Mouse (Mus musculus): ENCODE data around the gene Taz. TPM values are rescaled to one million over a fixed set of nuclear protein-coding genes. Genes with fewer than 3 reads are reported as not detected.

Taz gene
- 134 TPM for polyA plus RNA-seq (2015; fragmentation: Illumina TruSeq; extraction: RNeasy Lipid Tissue Mini Kit (QIAGEN cat#74804); ENCODE audit: insufficient read depth, low replicate concordance)

DNA sequence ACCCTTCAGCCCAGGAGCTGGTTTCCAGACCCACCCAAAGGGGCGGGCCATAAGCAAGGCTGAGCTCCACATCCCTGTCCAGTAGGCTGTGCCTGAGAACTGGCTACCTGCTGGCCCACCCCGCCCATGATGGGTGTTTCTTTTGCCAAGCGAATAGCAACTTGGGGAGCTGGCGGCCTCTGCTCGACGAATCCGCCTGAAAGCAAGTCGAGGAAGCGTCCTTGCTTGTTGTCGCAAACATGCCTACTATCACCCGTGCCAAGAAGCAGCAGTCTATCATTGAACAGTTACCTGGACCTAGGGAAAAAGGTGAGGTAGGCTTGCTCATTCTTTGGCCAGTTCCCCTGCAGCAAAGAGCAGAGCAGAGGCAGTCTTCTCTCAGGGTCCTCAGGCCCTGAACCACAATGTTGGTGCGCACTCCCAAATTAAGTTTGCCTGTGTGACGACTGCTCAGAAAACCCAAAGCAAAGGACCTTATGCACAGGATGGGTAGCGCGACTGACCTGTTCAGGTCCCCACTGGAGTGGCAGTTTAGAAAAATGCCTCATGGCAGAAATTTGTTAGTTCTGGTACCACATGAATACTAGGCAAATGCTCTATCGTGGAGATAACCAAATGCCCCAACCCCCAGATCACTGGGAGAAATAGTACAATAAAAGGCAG lies at the start of gene Taz, which contains the start of gene Dnase1l1:
Taz (plus strand) TSS at position 181 of the 663 bp plus-strand sequence.
Dnase1l1 (minus strand) TSS at position 606 of the 663 bp plus-strand sequence.

DNA sequence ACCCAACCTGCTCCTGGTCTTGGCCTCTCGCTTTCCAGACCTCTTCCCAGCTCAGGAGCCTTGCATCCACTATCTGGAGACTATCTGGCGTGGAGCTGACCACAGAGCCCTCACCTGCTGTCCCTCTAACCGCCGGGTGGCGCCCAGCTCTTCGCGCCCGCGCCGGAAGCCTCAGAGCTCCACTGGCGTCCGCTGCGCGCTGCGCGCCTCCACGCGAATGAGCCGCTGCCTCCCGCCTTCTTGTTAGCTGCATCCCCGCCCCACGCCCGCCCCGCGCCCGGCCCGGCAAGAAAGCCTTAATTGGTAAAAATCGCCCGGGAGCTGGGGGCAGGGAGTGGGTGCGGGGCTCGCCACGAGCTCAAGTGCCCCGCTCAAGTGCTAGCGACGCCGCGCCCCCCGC lies 32.1 kb upstream of the Taz start, which contains the start of gene Flna:
Flna (minus strand) TSS at position 206 of the 400 bp plus-strand sequence.

DNA sequence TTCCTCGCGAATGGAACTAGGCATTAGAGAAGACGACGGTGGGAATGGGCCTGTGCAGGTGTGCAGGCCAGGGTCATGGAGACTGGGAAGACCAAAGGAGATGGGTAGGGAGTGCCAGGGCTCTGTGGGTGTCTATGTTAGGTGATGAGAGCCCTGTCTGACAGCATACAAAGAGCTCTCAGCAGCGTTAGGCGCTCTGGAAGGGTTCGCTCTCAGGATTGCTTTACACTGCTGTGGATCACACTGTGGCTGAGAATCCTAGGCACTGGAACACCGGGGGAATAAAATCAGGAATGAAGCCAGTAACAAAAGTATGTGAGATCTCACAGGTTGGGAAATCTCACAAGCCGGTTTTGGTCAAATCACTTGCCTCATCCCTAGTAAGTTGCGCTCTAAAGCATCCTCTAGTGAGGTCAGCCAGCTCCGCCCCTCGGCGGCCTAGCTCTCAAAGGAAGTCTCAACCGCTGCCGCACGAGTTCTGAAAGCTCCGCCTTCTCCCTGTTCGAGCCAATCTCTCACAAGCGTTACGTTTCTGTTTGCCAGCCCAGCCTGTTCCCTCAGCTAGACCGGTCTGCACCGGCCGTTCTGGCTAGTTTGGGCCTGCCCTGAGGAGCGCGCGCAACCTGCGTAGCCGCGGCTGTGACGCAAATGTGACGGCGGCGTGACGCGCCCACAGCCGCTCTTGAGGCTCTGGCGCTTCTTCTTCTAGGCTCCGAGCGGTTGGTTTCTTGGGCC lies 27.4 kb upstream of the Taz start, which contains the start of gene Emd:
Emd (plus strand) TSS at position 535 of the 735 bp plus-strand sequence.

DNA sequence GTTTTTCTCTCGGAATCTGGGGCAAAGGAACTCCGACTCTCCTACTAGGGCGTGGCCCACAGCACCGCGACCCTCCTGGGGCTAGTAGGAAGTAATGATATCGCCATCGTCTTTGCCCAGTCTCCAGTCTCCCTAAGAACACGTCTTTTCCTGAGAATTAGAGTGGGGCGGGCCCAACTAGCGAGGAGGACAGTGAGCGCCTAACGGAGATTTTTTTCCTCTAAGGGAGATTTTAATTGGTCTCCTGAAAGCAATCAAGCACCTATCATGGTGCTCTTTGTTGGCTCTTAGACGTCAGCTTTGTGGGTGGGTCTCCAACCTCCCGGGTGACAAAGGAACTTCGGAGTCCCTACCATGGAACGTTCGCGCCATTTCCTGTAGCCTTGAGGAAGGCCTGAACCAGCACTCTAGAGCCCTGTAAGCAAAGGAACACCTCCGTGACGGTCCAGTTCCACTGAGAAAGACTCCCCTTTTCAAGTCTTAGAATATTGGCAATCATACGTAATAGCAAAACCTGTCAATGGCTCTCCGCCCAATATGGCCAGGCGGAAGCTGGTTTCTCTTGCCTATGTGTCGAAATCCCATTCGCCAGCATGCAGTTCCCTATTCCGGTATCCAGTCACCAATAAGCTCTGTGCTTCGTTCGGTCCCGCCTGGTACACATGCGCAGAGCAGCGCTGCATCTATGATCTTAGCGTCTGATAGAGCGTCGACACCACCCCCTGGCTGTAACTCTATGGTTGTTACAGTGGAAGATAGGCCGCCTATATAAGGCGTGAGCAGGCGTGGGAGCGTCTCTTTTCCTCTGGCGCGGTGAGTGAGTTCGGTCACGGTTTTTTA lies 11.4 kb upstream of the Taz start, which contains the start of gene Rpl10:
Rpl10 (plus strand) TSS at position 751 of the 840 bp plus-strand sequence.

DNA sequence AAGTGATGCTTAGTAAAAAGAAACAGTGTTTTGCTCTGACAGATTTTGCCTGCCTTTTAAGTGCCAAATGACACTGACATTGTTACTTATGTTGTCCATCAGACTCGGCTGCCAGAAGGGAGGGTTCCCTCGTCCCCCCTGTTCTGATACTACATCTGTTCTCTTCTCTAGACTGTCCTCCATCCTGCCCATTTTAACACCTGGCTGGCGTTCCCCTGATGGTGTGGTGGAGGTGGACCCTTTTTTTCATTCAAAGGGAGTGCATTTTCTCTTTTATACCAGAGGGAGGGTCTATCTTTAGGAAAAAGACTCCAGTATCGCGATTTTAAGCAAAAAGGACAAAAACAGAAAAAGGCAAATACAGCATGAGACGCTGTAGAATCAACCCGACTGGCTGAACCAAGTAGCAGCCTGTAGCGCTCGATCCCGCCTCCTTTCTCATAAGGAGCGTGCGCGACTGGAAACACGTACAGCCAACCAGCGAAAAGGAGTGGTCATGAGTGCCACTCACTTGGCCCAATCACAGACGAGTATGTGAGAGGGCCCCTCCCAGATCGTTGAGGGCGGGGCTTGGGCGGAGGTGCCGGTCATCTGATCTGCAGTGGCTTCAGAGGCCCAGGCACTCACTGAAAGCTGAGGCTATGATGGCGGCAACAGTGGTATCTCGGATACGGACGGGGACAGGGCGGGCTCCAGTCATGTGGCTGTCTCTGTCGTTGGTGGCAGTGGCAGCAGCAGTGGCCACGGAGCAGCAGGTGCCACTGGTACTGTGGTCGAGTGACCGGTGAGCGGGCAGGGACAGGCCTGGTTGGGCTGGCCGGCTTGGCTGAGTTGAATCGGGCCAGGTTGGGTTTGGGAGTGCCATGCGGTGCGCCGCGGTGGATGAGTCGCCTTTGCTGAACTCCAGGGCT lies 15.1 kb downstream of the Taz start, which contains the start of gene Atp6ap1:
Atp6ap1 (plus strand) TSS at position 560 of the 911 bp plus-strand sequence.

DNA sequence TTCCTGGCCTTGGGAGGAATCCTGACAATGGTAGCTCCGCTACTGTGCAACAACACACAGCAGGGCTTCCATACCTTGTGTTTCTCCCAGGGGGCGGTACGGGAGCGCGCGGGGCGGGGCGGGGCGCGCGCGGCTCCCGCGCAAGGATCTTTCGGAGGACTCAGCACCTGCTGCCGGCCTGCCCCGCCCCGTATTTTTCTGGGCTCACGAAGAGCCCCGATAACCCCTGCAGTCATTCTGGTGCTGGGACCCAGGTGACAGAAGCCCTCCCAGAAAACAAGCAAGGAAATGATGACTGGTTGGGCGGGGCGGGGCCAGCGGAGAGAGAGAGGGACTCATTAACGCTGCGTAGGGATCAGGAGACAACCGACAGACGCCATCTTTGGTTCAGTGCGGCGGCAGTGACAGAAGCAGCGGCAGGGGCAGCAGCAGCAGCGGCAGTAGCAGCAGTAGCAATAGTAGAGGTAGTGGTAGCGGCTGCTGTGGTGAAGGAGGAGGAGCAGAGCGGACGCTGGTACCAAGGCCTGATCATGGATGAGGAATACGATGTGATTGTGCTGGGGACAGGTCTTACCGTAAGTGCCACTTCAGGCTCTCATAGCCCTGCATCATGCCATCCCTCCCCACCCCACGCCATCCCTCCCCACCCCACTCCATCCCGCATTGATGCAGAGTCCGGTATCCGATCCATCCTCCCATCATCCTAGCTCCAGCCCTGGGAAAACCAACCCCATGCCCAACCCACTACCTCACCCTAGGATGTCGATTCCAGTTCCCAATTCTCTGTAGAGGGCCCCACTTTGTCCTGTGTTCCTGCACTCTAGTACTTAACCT lies 23.4 kb downstream of the Taz start, which contains the start of gene Gdi1:
Gdi1 (plus strand) TSS at position 132 of the 834 bp plus-strand sequence.

DNA sequence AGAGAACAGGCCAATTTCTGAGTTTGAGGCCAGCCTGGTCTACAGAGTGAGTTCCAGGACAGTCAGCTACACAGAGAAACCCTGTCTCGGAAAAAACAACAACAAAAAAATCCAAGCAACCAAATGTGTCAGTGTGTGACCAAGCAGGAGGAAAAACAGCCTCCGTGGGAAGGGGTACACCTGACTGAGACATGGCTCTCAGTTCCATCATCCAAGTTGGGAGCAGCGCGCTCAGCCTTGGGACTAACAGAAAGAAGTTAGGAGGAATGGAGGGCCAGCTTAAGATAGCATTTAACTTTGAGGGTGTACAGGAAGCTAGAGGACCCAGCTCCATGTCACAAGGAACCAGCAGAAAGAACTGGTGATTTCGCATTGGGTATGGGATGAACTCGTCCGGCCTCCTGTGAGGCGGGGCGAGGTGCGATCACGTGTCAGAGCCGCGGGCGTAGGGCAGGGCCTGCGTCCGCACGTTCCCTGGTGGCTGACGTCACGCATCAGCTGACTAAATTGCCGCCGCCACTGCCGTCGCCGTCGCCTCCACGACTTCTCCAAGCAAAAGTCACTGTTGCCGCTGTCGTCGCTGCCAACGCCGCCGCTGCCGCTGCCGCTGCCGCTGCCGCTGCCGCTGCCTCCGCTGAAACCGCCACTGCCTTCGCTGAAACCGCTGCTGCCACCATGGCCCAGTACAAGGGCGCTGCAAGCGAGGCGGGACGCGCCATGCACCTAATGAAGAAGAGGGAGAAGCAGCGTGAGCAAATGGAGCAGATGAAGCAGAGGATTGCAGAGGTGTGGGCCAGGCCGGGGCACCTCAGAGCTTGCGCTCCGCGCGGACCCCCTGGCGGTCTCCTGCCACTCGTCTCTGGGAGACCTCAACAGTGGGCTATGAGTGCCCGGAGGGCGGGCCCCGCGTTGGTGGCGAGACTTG lies 31.1 kb downstream of the Taz start, which contains the start of gene Fam50a:
Fam50a (plus strand) TSS at position 494 of the 925 bp plus-strand sequence.

DNA sequence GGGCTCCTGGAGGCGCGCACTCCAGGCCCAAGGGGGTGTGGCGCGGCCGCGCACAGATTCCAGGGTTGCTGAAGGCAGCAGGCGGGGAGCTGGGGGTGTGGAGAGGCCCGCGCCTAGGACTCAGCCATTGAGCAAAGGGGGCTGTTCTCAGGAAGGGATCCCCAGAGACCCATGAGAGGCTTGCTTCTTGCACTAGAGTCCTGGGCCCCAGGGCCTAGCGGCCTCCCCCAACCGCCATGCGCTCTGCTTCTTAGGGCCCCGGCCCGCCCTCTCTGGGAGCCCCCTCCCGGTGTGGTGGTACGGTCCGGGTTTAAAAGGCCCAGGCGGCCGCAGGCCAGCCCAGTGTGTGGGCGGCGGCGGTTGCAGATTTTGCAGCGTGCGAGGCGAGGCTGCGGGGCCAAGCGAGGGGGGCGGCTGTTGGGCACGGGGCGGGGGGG lies 47.0 kb downstream of the Taz start, which contains the start of gene Plxna3:
Plxna3 (plus strand) TSS at position 342 of the 437 bp plus-strand sequence.

Other genes starting within 250 kb of the Taz start
- not detected for gene Opn1mw, start 154.4 kb upstream of the Taz start, polyA plus RNA-seq (2015; fragmentation: Illumina TruSeq; extraction: RNeasy Lipid Tissue Mini Kit (QIAGEN cat#74804); ENCODE audit: insufficient read depth, low replicate concordance)
- 30.4 TPM for gene Mecp2, start 146.5 kb upstream of the Taz start, polyA plus RNA-seq (2015; fragmentation: Illumina TruSeq; extraction: RNeasy Lipid Tissue Mini Kit (QIAGEN cat#74804); ENCODE audit: insufficient read depth, low replicate concordance)
- not detected for gene Tex28, start 114.1 kb upstream of the Taz start, polyA plus RNA-seq (2015; fragmentation: Illumina TruSeq; extraction: RNeasy Lipid Tissue Mini Kit (QIAGEN cat#74804); ENCODE audit: insufficient read depth, low replicate concordance)
- gene Tktl1, start 104.7 kb upstream of the Taz start, polyA plus RNA-seq (2015; fragmentation: Illumina TruSeq; extraction: RNeasy Lipid Tissue Mini Kit (QIAGEN cat#74804); ENCODE audit: insufficient read depth, low replicate concordance): 0.51 TPM
- 425 TPM for gene Flna, start 32.1 kb upstream of the Taz start, polyA plus RNA-seq (2015; fragmentation: Illumina TruSeq; extraction: RNeasy Lipid Tissue Mini Kit (QIAGEN cat#74804); ENCODE audit: insufficient read depth, low replicate concordance)
- 76.9 TPM for gene Emd, start 27.2 kb upstream of the Taz start, polyA plus RNA-seq (2015; fragmentation: Illumina TruSeq; extraction: RNeasy Lipid Tissue Mini Kit (QIAGEN cat#74804); ENCODE audit: insufficient read depth, low replicate concordance)
- 3,240 TPM for gene Rpl10, start 11.1 kb upstream of the Taz start, polyA plus RNA-seq (2015; fragmentation: Illumina TruSeq; extraction: RNeasy Lipid Tissue Mini Kit (QIAGEN cat#74804); ENCODE audit: insufficient read depth, low replicate concordance)
- 30.2 TPM for gene Dnase1l1, start 425 bp downstream of the Taz start, polyA plus RNA-seq (2015; fragmentation: Illumina TruSeq; extraction: RNeasy Lipid Tissue Mini Kit (QIAGEN cat#74804); ENCODE audit: insufficient read depth, low replicate concordance)
- 253 TPM for gene Atp6ap1, start 15.2 kb downstream of the Taz start, polyA plus RNA-seq (2015; fragmentation: Illumina TruSeq; extraction: RNeasy Lipid Tissue Mini Kit (QIAGEN cat#74804); ENCODE audit: insufficient read depth, low replicate concordance)
- gene Gdi1, start 23.1 kb downstream of the Taz start, polyA plus RNA-seq (2015; fragmentation: Illumina TruSeq; extraction: RNeasy Lipid Tissue Mini Kit (QIAGEN cat#74804); ENCODE audit: insufficient read depth, low replicate concordance): 380 TPM
- 74.4 TPM for gene Fam50a, start 31.1 kb downstream of the Taz start, polyA plus RNA-seq (2015; fragmentation: Illumina TruSeq; extraction: RNeasy Lipid Tissue Mini Kit (QIAGEN cat#74804); ENCODE audit: insufficient read depth, low replicate concordance)
- gene Plxna3, start 47.2 kb downstream of the Taz start, polyA plus RNA-seq (2015; fragmentation: Illumina TruSeq; extraction: RNeasy Lipid Tissue Mini Kit (QIAGEN cat#74804); ENCODE audit: insufficient read depth, low replicate concordance): 5.0 TPM
- gene Lage3, start 71.7 kb downstream of the Taz start, polyA plus RNA-seq (2015; fragmentation: Illumina TruSeq; extraction: RNeasy Lipid Tissue Mini Kit (QIAGEN cat#74804); ENCODE audit: insufficient read depth, low replicate concordance): 32.5 TPM
- 34.8 TPM for gene Ubl4a, start 91.3 kb downstream of the Taz start, polyA plus RNA-seq (2015; fragmentation: Illumina TruSeq; extraction: RNeasy Lipid Tissue Mini Kit (QIAGEN cat#74804); ENCODE audit: insufficient read depth, low replicate concordance)
- 16.4 TPM for gene Slc10a3, start 91.4 kb downstream of the Taz start, polyA plus RNA-seq (2015; fragmentation: Illumina TruSeq; extraction: RNeasy Lipid Tissue Mini Kit (QIAGEN cat#74804); ENCODE audit: insufficient read depth, low replicate concordance)
- gene Fam3a, start 111.4 kb downstream of the Taz start, polyA plus RNA-seq (2015; fragmentation: Illumina TruSeq; extraction: RNeasy Lipid Tissue Mini Kit (QIAGEN cat#74804); ENCODE audit: insufficient read depth, low replicate concordance): 25.3 TPM
- gene Ikbkg, start 111.4 kb downstream of the Taz start, polyA plus RNA-seq (2015; fragmentation: Illumina TruSeq; extraction: RNeasy Lipid Tissue Mini Kit (QIAGEN cat#74804); ENCODE audit: insufficient read depth, low replicate concordance): 34.1 TPM
- gene G6pdx, start 147.3 kb downstream of the Taz start, polyA plus RNA-seq (2015; fragmentation: Illumina TruSeq; extraction: RNeasy Lipid Tissue Mini Kit (QIAGEN cat#74804); ENCODE audit: insufficient read depth, low replicate concordance): 42.5 TPM
- not detected for gene Gm6880, start 199.5 kb downstream of the Taz start, polyA plus RNA-seq (2015; fragmentation: Illumina TruSeq; extraction: RNeasy Lipid Tissue Mini Kit (QIAGEN cat#74804); ENCODE audit: insufficient read depth, low replicate concordance)

Measured in spleen, adult 10 weeks (tissue).